Mouse (Mus musculus) CH12.LX (cell line): ENCODE measurements at regions not wholly inside any gene's neighbourhood (a gene's known extent, or its start where the extent isn't known, plus 50 kb on each side); places are given as distances from the start of the nearest gene placed in this dataset.

Experiments
- MAFK ChIP-seq: IDR thresholded peaks from 2 replicates; pipeline ENCODE4 v1.6.1; 2011; ENCODE audit warnings: low read length, improper control_type of control experiment; ENCODE audit not compliant: insufficient replicate concordance
- POLR2A ChIP-seq: IDR thresholded peaks from 2 replicates; pipeline ENCODE4 v1.6.1; 2011; ENCODE audit warnings: low read depth, mild to moderate bottlenecking, improper control_type of control experiment, low read length
- USF1 ChIP-seq: IDR thresholded peaks from 2 replicates; pipeline ENCODE4 v1.6.1; 2014; ENCODE audit warnings: low read depth, mild to moderate bottlenecking, inconsistent platforms, low read length, improper control_type of control experiment

DNA sequence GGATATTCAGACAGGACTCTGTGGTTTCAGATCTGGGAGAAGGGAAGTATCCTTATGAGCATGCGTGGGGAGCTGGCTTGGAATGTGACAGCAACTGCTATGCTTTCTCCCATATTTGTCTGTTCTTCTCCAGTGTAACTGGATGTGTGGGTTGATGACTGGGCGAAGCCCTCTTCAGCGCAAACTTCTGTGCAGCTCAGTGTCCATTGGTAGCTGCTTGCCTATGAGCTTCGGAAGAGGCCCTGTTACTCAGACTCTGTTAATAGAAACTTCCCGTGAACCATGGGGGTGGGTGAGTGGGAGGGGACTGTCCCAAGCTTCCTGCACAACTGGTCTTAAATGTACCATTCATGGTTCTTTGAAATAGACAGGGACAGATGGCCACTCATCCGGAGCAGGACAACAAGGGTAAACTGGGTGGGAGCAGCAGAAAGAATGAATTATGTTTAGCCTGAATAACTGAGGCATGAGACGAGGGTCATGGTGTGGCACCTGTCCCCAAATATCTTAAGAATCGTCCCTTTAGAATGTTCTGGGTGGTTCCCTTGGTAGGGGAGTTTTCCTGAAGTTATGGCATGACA lies 141.1 kb upstream of the Plxnc1 start:
- no peak for TF ChIP-seq POLR2A
- TF ChIP-seq MAFK: no peak
- no peak for TF ChIP-seq USF1
